Mouse (Mus musculus) embryonic facial prominence, embryonic 13.5 days (tissue): ENCODE data around the gene Efnb3. TPM values are rescaled to one million over a fixed set of nuclear protein-coding genes. Genes with fewer than 3 reads are reported as not detected.

Source experiments
- ATAC-seq: fragments of 200-750 bp; cut with Nextera tagmentation; 2 replicates; pipeline ENCODE4 v1.8.0; 2017; ENCODE audit warnings: low read depth; ENCODE audit not compliant: insufficient number of reproducible peaks, insufficient read depth, low FRiP score, low TSS enrichment
- H3K27ac ChIP-seq: fragments of 300-500 bp; sonication (generic); 2 replicates; pipeline ENCODE4 v1.5.1; 2015; ENCODE audit warnings: moderate library complexity, mild to moderate bottlenecking, inconsistent platforms
- H3K27me3 ChIP-seq: fragments of 300-500 bp; sonication (generic); 2 replicates; pipeline ENCODE4 v1.6.1; 2015; ENCODE audit warnings: mild to moderate bottlenecking, inconsistent platforms
- H3K36me3 ChIP-seq: fragments of 300-500 bp; sonication (generic); 2 replicates; pipeline ENCODE4 v1.6.1; 2015; ENCODE audit warnings: mild to moderate bottlenecking, inconsistent platforms
- H3K4me1 ChIP-seq: fragments of 300-500 bp; sonication (generic); 2 replicates; pipeline ENCODE4 v1.6.1; 2015; ENCODE audit warnings: inconsistent platforms
- H3K4me2 ChIP-seq: fragments of 300-500 bp; sonication (generic); 2 replicates; pipeline ENCODE4 v1.6.1; 2015; ENCODE audit warnings: moderate library complexity, mild to moderate bottlenecking, inconsistent platforms
- H3K4me3 ChIP-seq: fragments of 300-500 bp; sonication (generic); 2 replicates; pipeline ENCODE4 v1.5.1; 2015; ENCODE audit warnings: mild to moderate bottlenecking, inconsistent platforms
- H3K9ac ChIP-seq: fragments of 300-500 bp; sonication (generic); 2 replicates; pipeline ENCODE4 v1.6.1; 2015; ENCODE audit warnings: mild to moderate bottlenecking, inconsistent platforms
- H3K9me3 ChIP-seq: fragments of 300-500 bp; sonication (generic); 2 replicates; pipeline ENCODE4 v1.6.1; 2016; ENCODE audit warnings: inconsistent platforms
- WGBS: fragments of 180-500 bp; shearing (Covaris S2); methylation state at CpG from one replicate; pipeline ENCODE4 v1.1.7; 2015; ENCODE audit warnings: mixed read lengths; 5-methylcytosine and 5-hydroxymethylcytosine counted together
- polyA plus RNA-seq: library from polyadenylated mRNA; unstranded; fragments of >200 nt; fragmentation: Nextera tagmentation; extraction: Ambion mirVana; gene quantifications from 2 replicates; pipeline ENCODE4 v1.2.1, GENCODE M21; 2015

Efnb3 gene
- polyA plus RNA-seq, 1 experiment from 2014 or later: 46.3 TPM

DNA sequence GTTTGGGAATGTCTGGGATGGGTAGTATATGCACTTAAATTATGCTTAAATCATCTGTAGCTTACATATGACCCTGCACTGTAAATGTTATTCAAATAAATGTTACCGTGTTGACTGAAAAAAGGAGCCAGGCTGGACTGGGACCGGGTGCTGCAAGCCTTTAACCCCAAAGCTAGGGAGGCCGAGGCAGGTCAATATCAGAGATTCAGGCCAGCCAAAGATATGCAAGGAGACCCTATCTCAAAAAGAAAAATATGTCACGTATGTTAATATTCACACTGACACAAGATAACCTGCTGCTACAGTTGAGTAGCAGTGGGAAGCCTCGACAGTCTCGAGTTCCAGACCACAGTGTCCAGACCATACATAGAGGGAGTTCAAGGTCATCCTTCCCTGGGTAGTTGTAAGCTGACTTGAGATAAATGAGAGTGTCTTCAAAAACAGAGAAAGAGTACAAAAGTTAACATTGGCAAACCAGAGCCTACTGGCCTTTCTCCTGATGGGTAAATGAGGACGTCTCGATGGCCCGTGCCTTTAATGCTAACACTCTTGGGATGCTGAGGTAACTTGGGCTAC, 22.3 kb upstream of the Efnb3 start:
- peak overlapping the region; percentile 90; the same call in 1 of the 2 replicates for H3K9ac ChIP-seq
- H3K27ac ChIP-seq: no peak overlapping the region
- peaks cover 13% of the 10 kb centered on the region for H3K36me3 ChIP-seq
- H3K4me3 ChIP-seq: peak overlapping the region; percentile 79
- no peaks in the 10 kb centered on the region for H3K9me3 ChIP-seq
- WGBS: 63% methylated on average over 9 of the region's 9 CpGs
- no peak for ATAC-seq
- H3K4me1 ChIP-seq: peaks cover 25% of the 10 kb centered on the region
- no peaks in the 10 kb centered on the region for H3K27me3 ChIP-seq
- H3K4me2 ChIP-seq: peak overlapping the region; percentile 87

- Histone ChIP-seq H3K9me3 (no peaks in the 10 kb centered on the region), H3K4me3 (peak overlapping the region; percentile 79), H3K4me2 (peak overlapping the region; percentile 87), H3K27ac (peak overlapping the region; percentile 96), H3K4me1 (peaks cover 30% of the 10 kb centered on the region), H3K36me3 (peaks cover 13% of the 10 kb centered on the region), H3K9ac (peak overlapping the region; percentile 90), H3K27me3 (no peaks in the 10 kb centered on the region)
- ATAC-seq: no peak
- 0% methylated on average over 8 of the region's 8 CpGs for WGBS
Measured at GRCm38 (mm10) chr11:69581814-69582213, 21.8 kb upstream of the Efnb3 start.

- H3K36me3 ChIP-seq: peaks cover 16% of the 10 kb centered on the region
- under 1% methylated on average over 36 of the region's 36 CpGs for WGBS
- H3K4me3 ChIP-seq: peak overlapping the region; percentile 79
- peak overlapping the region; percentile 87 for H3K4me2 ChIP-seq
- H3K9me3 ChIP-seq: no peaks in the 10 kb centered on the region
- ATAC-seq: peak; percentile 69; the same call in 1 of the 2 replicates
- H3K27me3 ChIP-seq: no peaks in the 10 kb centered on the region
- H3K27ac ChIP-seq: peak overlapping the region; percentile 96
- peak overlapping the region; percentile 90 for H3K9ac ChIP-seq
- peaks cover 35% of the 10 kb centered on the region for H3K4me1 ChIP-seq
Measured at GRCm38 (mm10) chr11:69581147-69581688, 21.2 kb upstream of the Efnb3 start.

- Histone ChIP-seq H3K4me1 (peaks cover 37% of the 10 kb centered on the region), H3K4me2 (peak overlapping the region; percentile 87), H3K27me3 (no peaks in the 10 kb centered on the region), H3K27ac (peak overlapping the region; percentile 96), H3K9me3 (no peaks in the 10 kb centered on the region), H3K9ac (peak overlapping the region; percentile 90), H3K36me3 (peaks cover 20% of the 10 kb centered on the region), H3K4me3 (peak overlapping the region; percentile 79)
- WGBS: under 1% methylated on average over 25 of the region's 25 CpGs
- no peak for ATAC-seq
Measured at GRCm38 (mm10) chr11:69580572-69581146, 20.7 kb upstream of the Efnb3 start.

GRCm38 (mm10) chr11:69580091-69580514, 20.1 kb upstream of the Efnb3 start, which contains the start of the genes Wrap53 and Trp53:
Wrap53 (minus strand) TSS chr11:69580255.
Trp53 (plus strand) TSS chr11:69580359.
- peak within 1 kb of the TSS; percentile 90 for H3K9ac ChIP-seq
- H3K4me3 ChIP-seq: peak within 1 kb of the TSS; percentile 79
- peak within 1 kb of the TSS; percentile 87 for H3K4me2 ChIP-seq
- peak; percentile 65 for ATAC-seq
- WGBS: under 1% methylated on average over 13 of the region's 13 CpGs
- H3K27ac ChIP-seq: peak within 1 kb of the TSS; percentile 96
- peaks cover 37% of the 10 kb centered on the region for H3K4me1 ChIP-seq
- H3K36me3 ChIP-seq: peaks cover 25% of the 10 kb centered on the region
- H3K9me3 ChIP-seq: no peaks in the 10 kb centered on the region
- no peaks in the 10 kb centered on the region for H3K27me3 ChIP-seq

DNA sequence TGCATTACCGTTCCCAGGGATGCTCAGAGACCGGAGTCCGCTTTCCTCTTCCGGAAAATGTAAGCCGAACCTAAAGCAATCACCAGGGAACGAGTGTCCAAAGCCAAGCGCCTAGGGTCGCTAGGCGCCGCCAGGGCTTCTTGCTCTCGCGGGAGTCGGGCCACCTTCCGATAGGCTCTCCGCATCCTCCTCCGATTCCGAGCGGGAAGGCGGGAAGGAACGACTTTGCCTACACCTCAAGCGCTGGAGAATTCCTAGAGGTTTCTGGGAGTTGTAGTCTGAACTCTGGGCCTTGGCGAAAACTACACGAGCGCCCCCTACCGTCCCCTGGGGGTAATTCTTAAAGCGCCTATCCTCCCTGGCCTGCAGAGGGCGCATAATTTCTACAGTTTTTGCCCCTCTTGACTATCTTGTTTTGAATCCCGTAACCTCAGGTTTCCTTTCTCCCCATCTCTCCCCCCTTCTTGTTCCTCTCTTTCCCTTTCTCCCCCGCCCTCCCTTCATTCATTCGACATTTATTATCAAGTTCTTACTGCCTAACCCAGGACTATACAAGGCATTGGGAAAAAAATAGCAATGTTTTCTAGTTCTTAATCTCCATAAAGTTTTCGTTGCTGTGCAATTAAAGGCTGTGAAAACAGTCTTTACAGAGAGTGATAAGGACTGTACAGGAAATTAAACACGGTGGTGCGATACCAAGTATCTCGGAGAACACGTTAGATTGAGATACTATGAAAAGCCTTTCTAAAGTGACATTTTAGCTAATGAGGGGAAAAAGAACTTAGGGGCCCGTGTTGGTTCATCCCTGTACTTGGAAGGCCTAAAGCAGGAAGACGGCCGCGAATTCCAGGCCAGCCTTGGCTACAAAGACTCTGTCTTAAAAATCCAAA, 19.4 kb upstream of the Efnb3 start:
- Histone ChIP-seq H3K36me3 (peaks cover 32% of the 10 kb centered on the region), H3K27ac (peak overlapping the region; percentile 96)

DNA sequence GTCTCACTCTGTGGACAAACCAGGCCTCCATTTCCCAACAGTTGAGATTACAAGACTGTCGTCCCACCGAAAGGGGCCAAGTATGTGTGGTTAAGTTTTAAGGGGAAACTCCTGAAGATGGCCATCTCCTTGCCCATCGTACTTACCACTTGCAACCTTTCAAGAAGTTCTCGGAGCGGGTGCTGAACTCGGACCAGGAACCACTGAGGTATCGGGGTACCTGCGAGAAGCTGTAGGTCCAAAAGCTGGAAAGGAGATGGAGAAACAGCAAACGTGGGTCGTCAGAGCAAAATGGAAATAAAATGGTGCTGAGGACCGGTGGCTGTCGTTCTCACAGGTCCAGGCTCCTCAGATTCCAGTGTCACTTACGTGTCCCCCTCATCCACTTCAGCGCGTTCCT, 18.3 kb upstream of the Efnb3 start:
- no peaks in the 10 kb centered on the region for H3K27me3 ChIP-seq
- peak overlapping the region; percentile 79 for H3K4me3 ChIP-seq
- no peaks in the 10 kb centered on the region for H3K9me3 ChIP-seq
- H3K36me3 ChIP-seq: peaks cover 37% of the 10 kb centered on the region
- H3K4me2 ChIP-seq: peak overlapping the region; percentile 87
- peaks cover 44% of the 10 kb centered on the region for H3K4me1 ChIP-seq
- peak overlapping the region; percentile 90 for H3K9ac ChIP-seq
- 16% methylated on average over 15 of the region's 15 CpGs for WGBS
- ATAC-seq: no peak
- H3K27ac ChIP-seq: peak overlapping the region; percentile 75; the same call in 1 of the 2 replicates

More for the DNA sequence above, 19.4 kb upstream of the Efnb3 start:
- 2% methylated on average over 39 of the region's 39 CpGs for WGBS
- H3K9ac ChIP-seq: peak overlapping the region; percentile 90
- no peaks in the 10 kb centered on the region for H3K27me3 ChIP-seq
- ATAC-seq: peak; percentile 85
- H3K4me3 ChIP-seq: peak overlapping the region; percentile 79
- peak overlapping the region; percentile 87 for H3K4me2 ChIP-seq
- H3K4me1 ChIP-seq: peaks cover 44% of the 10 kb centered on the region
- no peaks in the 10 kb centered on the region for H3K9me3 ChIP-seq

DNA sequence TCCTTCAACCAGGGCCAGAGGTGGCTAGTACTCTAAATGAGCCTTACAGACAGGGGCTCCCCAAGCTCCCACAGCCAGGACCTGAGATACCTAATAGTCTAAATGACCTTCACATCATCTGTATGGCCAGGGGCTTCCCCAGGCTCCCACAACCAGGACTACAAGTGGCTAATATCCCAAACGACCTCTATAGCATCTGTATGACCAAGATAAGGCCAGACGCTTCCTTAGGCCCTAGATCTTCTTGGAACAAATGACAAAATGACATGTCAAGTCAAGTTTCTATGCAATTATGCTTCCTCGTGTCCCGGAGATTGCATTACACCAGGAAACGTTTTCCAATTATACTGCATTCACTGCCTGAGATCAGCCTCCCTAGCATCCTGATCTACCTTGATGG, 16.3 kb upstream of the Efnb3 start:
- ATAC-seq: no peak
- Histone ChIP-seq H3K4me1 (peaks cover 33% of the 10 kb centered on the region), H3K4me2 (0 out of 2 replicates have a peak overlapping the region, but pooled peaks have one; percentile 19), H3K9me3 (no peaks in the 10 kb centered on the region), H3K9ac (no peak overlapping the region), H3K27ac (no peak overlapping the region), H3K27me3 (no peaks in the 10 kb centered on the region), H3K4me3 (no peak overlapping the region), H3K36me3 (peaks cover 49% of the 10 kb centered on the region)
- WGBS: 64% methylated on average over 5 of the region's 5 CpGs

- Histone ChIP-seq H3K9ac (0 out of 2 replicates have a peak overlapping the region, but pooled peaks have one; percentile 22), H3K4me2 (no peak overlapping the region), H3K36me3 (peaks cover 60% of the 10 kb centered on the region), H3K27ac (no peak overlapping the region), H3K27me3 (no peaks in the 10 kb centered on the region), H3K9me3 (no peaks in the 10 kb centered on the region), H3K4me3 (no peak overlapping the region), H3K4me1 (peaks cover 33% of the 10 kb centered on the region)
- ATAC-seq: no peak
- 62% methylated on average over 3 of the region's 3 CpGs for WGBS
Measured at GRCm38 (mm10) chr11:69575220-69575619, 15.2 kb upstream of the Efnb3 start.

DNA sequence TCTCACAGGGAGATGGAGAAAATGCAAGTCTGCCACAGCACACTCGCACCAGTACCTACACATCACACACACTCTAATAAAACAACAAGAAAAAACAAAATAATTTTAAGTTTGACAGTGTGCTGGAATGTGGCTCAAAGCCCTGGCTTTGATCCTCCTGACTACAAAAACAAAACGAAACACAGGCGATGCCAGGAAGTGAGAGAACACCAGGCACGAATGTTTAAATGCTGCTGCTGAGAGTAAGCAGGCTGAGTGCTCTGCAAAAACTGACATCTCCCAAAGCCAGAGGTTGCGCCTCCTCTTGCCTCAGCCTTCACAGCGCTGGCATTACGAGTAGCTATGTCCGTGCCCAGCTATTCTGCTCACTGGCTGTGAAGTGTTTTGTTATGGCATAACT, 5.1 kb upstream of the Efnb3 start:
- WGBS: 67% methylated on average over 8 of the region's 8 CpGs
- Histone ChIP-seq H3K4me2 (no peak overlapping the region), H3K9me3 (no peaks in the 10 kb centered on the region), H3K4me1 (peaks cover 21% of the 10 kb centered on the region), H3K9ac (no peak overlapping the region), H3K36me3 (peaks cover 72% of the 10 kb centered on the region), H3K4me3 (no peak overlapping the region), H3K27me3 (no peaks in the 10 kb centered on the region), H3K27ac (no peak overlapping the region)
- ATAC-seq: no peak

GRCm38 (mm10) chr11:69564391-69564790, 4.4 kb upstream of the Efnb3 start:
- Histone ChIP-seq H3K36me3 (peaks cover 65% of the 10 kb centered on the region), H3K4me3 (no peak overlapping the region), H3K9ac (no peak overlapping the region), H3K4me1 (peaks cover 23% of the 10 kb centered on the region), H3K27me3 (no peaks in the 10 kb centered on the region), H3K9me3 (no peaks in the 10 kb centered on the region), H3K4me2 (no peak overlapping the region), H3K27ac (no peak overlapping the region)
- ATAC-seq: no peak
- WGBS: 54% methylated on average over 3 of the region's 3 CpGs
